10 mouse cellular contexts compared by ENCODE assay signal in the genomic region with DNA sequence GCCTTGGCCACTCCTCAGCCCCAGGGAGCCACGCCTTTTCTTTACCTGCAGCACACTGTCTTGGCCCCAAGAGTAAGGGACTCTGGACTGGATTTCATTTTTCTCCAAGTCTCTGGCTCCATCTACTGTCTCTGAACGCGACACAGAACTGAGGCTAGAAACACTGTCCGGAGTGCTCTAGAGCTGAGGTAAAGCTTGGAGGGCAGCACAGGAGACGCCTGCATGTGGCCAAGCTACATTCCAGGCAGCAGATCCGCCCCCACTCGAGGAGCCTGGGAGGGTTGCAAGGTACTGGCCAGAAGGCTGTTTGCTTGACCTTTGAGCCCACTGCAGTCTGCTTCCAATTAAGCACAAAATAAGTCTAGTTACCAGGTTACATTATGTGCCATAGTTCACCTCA.
A peak's percentile ranks its signal among the peaks of the same experiment; 100 is the strongest.
DNase-seq lines count a peak whose midpoint lies in the region; ATAC-seq and TF ChIP-seq lines count a peak whose summit lies in the region.
"Had no signal": no experiment of that assay in that cellular context is flagged by ENCODE, and none has a peak within 500 bp of the region (broad histone marks: within the 10 kb centered on the region; RNA-seq: fewer than 3 reads in every experiment).

No protein-coding gene starts in this region.

- no peak overlapping the region for H3K27ac ChIP-seq in cerebellum, adult 2 months (ENCODE audit: insufficient read depth, low read length)
- H3K27ac ChIP-seq in stomach, embryonic 16.5 days (ENCODE audit: low read length) = no peak overlapping the region
- H3K27ac ChIP-seq in thymus, adult 2 months (ENCODE audit: control insufficient read depth, insufficient read depth, low read length) = no peak overlapping the region
- H3K27ac ChIP-seq: embryonic facial prominence, embryonic 13.5 days had no signal

- H3K4me3 ChIP-seq in cerebellum, adult 2 months (replicated peaks; ENCODE audit: insufficient read depth, low read depth, low read length) = no peak overlapping the region
- no peak overlapping the region for H3K4me3 ChIP-seq in stomach, embryonic 16.5 days (replicated peaks; ENCODE audit: low read length)
- H3K4me3 ChIP-seq in thymus, adult 2 months (ENCODE audit: control insufficient read depth, insufficient read depth, low read length) = no peak overlapping the region
- H3K4me3 ChIP-seq: embryonic facial prominence, embryonic 13.5 days; myocyte had no signal

- WGBS in cerebellum, adult 2 months = 47% methylated on average over 7 of the region's 7 CpGs
- 31% methylated on average over 7 of the region's 7 CpGs for WGBS in stomach, embryonic 16.5 days
- WGBS in thymus, adult 2 months = 91% methylated on average over 7 of the region's 7 CpGs

- ATAC-seq in stomach, embryonic 16.5 days (ENCODE audit: insufficient read depth, low FRiP score) = peak; percentile 83

- H3K9ac ChIP-seq in stomach, embryonic 16.5 days (ENCODE audit: low read length) = no peak overlapping the region
- H3K9ac ChIP-seq: embryonic facial prominence, embryonic 13.5 days had no signal

- no peak overlapping the region for H3K4me2 ChIP-seq in stomach, embryonic 16.5 days (ENCODE audit: low read depth, low read length)
- H3K4me2 ChIP-seq: embryonic facial prominence, embryonic 13.5 days had no signal

- H3K9me3 ChIP-seq in stomach, embryonic 16.5 days (replicated peaks; ENCODE audit: control insufficient read depth, low read length) = no peaks in the 10 kb centered on the region
- H3K9me3 ChIP-seq: embryonic facial prominence, embryonic 13.5 days had no signal

- DNase-seq in cerebellum, adult 2 months = no peak
- DNase-seq in cerebellum, postnatal 4 days (ENCODE audit: low spot score in 2 of 2) = no peak
- peak; percentile 54 for DNase-seq in testis, postnatal 10 days (ENCODE audit: low spot score)
- DNase-seq in testis, postnatal 14 days (ENCODE audit: low spot score) = no peak
- peak; percentile 65 to 80 for DNase-seq in kidney, postnatal 4 days
- no peak for DNase-seq in thymus, adult 2 months
- no peak for DNase-seq in gastrocnemius, postnatal 4 days (ENCODE audit: low spot score in 2 of 2)

- H3K4me1 ChIP-seq in cerebellum, adult 2 months (ENCODE audit: control insufficient read depth, insufficient read depth, low read length) = no peaks in the 10 kb centered on the region
- H3K4me1 ChIP-seq in stomach, embryonic 16.5 days (ENCODE audit: control insufficient read depth, insufficient read depth, low read length) = 0 out of 2 replicates have a peak, but pooled peaks cover 3% of the 10 kb centered on the region
- H3K4me1 ChIP-seq in thymus, adult 2 months (replicated peaks; ENCODE audit: control insufficient read depth, insufficient read depth, low read length) = no peaks in the 10 kb centered on the region

- no peak for TF ChIP-seq POLR2A in cerebellum, adult 2 months (IDR thresholded peaks at IDR 0.05; ENCODE audit: borderline replicate concordance, insufficient read depth, low read length)
- TF ChIP-seq POLR2A in thymus, adult 2 months (IDR thresholded peaks at IDR 0.05; ENCODE audit: control insufficient read depth, extremely low read depth, insufficient read depth, low read length, poor library complexity) = no peak

- peak; percentile 38; the same call in 1 of the 2 replicates for TF ChIP-seq CTCF in cerebellum, adult 2 months (IDR thresholded peaks at IDR 0.05; ENCODE audit: borderline replicate concordance, insufficient read depth, low read depth, low read length)
- TF ChIP-seq CTCF in thymus, adult 2 months (IDR thresholded peaks at IDR 0.05; ENCODE audit: borderline replicate concordance, control insufficient read depth, extremely low read depth, insufficient read depth, low read length, poor library complexity) = no peak

- H3K27me3 ChIP-seq in cerebellum, adult 2 months (ENCODE audit: control insufficient read depth, insufficient read depth, low read length) = no peaks in the 10 kb centered on the region
- H3K27me3 ChIP-seq in stomach, embryonic 16.5 days (ENCODE audit: control insufficient read depth, insufficient read depth, low read length) = no peaks in the 10 kb centered on the region
- H3K27me3 ChIP-seq in thymus, adult 2 months (ENCODE audit: control insufficient read depth, insufficient read depth, low read length) = no peaks in the 10 kb centered on the region
- H3K27me3 ChIP-seq: embryonic facial prominence, embryonic 13.5 days had no signal

- no peaks in the 10 kb centered on the region for H3K36me3 ChIP-seq in stomach, embryonic 16.5 days (ENCODE audit: control insufficient read depth, insufficient read depth, low read length)
- no peaks in the 10 kb centered on the region for H3K36me3 ChIP-seq in thymus, adult 2 months (ENCODE audit: control insufficient read depth, insufficient read depth, low read length)
- H3K36me3 ChIP-seq: embryonic facial prominence, embryonic 13.5 days had no signal

Comparison
In these comparisons a context has a peak if more than half of its experiments do, and no peak if none do; other contexts are left out.
1. DNase-seq: peak in testis, postnatal 10 days (single experiment) and kidney, postnatal 4 days (2 of 2); none in cerebellum, adult 2 months (0 of 2), cerebellum, postnatal 4 days (0 of 2), testis, postnatal 14 days (single experiment), thymus, adult 2 months (single experiment) and gastrocnemius, postnatal 4 days (0 of 2).